Mouse (Mus musculus): ENCODE results near the gene Ece2. TPM values are rescaled to one million over a fixed set of nuclear protein-coding genes. Genes with fewer than 3 reads are reported as not detected.

Ece2 gene
- total RNA-seq (2023) = not detected

GRCm38 (mm10) chr16:20629731-20630634 is at the start of gene Ece2:
Gene Ece2, plus strand, starts transcription at chr16:20629828.

DNA sequence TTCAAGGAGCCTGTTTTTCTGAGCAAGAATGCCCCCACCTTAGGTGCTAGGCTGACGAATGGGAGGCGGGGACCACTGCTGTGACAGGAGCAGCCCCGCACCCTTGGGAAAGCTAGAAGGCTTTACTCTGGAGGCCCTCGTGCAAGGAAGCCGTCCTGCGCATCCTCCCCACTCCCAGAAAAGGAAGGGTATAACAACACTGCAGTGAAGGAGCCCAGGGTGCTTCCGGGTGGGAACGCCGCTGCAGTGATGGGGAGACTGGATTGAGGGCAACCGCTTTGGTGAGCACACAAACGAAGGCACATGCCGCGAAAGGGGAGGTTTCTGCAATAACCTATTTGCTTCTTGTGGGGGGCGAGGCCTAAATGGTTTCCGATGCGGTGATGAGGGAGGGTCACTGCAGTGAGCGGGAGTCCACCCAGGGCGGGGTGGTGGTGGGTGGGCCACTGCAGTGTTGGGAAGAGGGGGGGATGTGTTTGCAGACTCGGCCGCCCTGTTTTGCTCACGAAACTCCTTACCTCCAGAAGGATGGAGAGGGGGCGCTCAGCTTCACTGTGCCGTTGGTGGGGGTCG is 40.2 kb upstream of the Ece2 start, which contains the start of gene Vwa5b2:
Gene Vwa5b2, plus strand, starts transcription at position 106 of the 573 bp plus-strand sequence.

GRCm38 (mm10) chr16:20611357-20612227 is 18.0 kb upstream of the Ece2 start, which contains the start of the genes Eef1akmt4, Gm49333 and Alg3:
Gene Eef1akmt4, plus strand, starts transcription at chr16:20611593.
Gene Gm49333, plus strand, starts transcription at chr16:20611610.
Gene Alg3, minus strand, starts transcription at chr16:20611735.

GRCm38 (mm10) chr16:20621191-20621990 is 8.2 kb upstream of the Ece2 start, which contains the start of gene Camk2n2:
Gene Camk2n2, minus strand, starts transcription at chr16:20621287.

GRCm38 (mm10) chr16:20651076-20651946 is 21.7 kb downstream of the Ece2 start, which contains the start of gene Psmd2:
Gene Psmd2, plus strand, starts transcription at chr16:20651652.

GRCm38 (mm10) chr16:20668013-20668412 is 38.4 kb downstream of the Ece2 start, which contains the start of gene Eif4g1:
Gene Eif4g1, plus strand, starts transcription at chr16:20668313.

DNA sequence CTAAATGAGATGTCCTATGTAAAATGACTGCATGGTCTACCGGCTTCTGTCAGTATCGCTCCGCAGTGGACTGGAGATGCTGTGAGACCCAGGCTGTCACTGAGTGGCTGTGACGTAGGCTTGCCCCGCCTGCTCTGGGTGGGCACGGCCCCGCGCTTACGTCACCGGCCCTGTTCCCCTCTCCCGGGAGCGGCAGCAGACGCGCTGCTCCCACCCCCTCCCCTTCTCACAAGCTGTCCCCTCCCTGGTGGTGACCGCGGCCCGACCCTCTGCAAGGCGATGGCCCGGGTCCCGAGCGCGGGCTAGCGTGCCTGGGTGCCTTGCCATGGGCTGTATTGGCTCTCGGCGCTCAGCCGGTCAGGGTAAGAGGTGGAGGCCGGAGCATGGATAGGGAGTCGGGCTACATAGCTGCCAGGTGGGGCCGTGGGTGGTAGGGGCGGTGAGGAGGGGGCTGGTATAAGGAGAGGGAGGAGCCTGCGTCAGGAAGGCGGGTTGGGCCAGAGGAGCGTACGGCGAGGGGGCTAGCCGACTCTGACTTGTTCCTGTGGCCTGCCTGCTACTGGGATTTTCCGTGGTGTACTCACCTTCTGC is 63.6 kb downstream of the Ece2 start, which contains the start of gene Fam131a:
Gene Fam131a, plus strand, starts transcription at position 131 of the 591 bp plus-strand sequence.

Other genes starting within 250 kb of the Ece2 start
- gene Abcc5, start 203.4 kb upstream of the Ece2 start, total RNA-seq (2023) = 10 to 100 TPM; 77.4 to 94.6 TPM
- gene Eif2b5, start 131.0 kb upstream of the Ece2 start, total RNA-seq (2023) = 10 to 100 TPM; 18.3 to 27.1 TPM
- 10 to 100 TPM; 26.6 to 29.9 TPM for gene Dvl3, start 112.8 kb upstream of the Ece2 start, total RNA-seq (2023)
- gene Ap2m1, start 94.3 kb upstream of the Ece2 start, total RNA-seq (2023) = 100 to 1,000 TPM; 193 to 201 TPM
- 10 to 100 TPM; 41.3 to 50.8 TPM for gene Abcf3, start 81.3 kb upstream of the Ece2 start, total RNA-seq (2023)
- under 1 TPM in 1 of 2 experiments, not detected in 1; 0.22 TPM for gene Vwa5b2, start 40.4 kb upstream of the Ece2 start, total RNA-seq (2023)
- 1 to 10 TPM; 2.8 to 2.9 TPM for gene Eef1akmt4, start 18.2 kb upstream of the Ece2 start, total RNA-seq (2023)
- gene Gm49333, start 18.2 kb upstream of the Ece2 start, total RNA-seq (2023) = not detected
- 1 to 10 TPM; 4.9 to 5.4 TPM for gene Alg3, start 18.1 kb upstream of the Ece2 start, total RNA-seq (2023)
- gene Camk2n2, start 8.5 kb upstream of the Ece2 start, total RNA-seq (2023) = under 1 TPM; 0.64 to 0.68 TPM
- 100 to 1,000 TPM in 1 of 2 experiments, 10 to 100 TPM in 1; 94.0 to 105 TPM for gene Psmd2, start 21.8 kb downstream of the Ece2 start, total RNA-seq (2023)
- 100 to 1,000 TPM; 159 to 168 TPM for gene Eif4g1, start 38.5 kb downstream of the Ece2 start, total RNA-seq (2023)
- 1 to 10 TPM; 1.0 to 1.2 TPM for gene Fam131a, start 63.4 kb downstream of the Ece2 start, total RNA-seq (2023)
- 1 to 10 TPM; 9.0 to 9.9 TPM for gene Polr2h, start 87.8 kb downstream of the Ece2 start, total RNA-seq (2023)
- gene Clcn2, start 87.9 kb downstream of the Ece2 start, total RNA-seq (2023) = 1 to 10 TPM; 1.5 to 3.5 TPM
- not detected for gene Chrd, start 103.3 kb downstream of the Ece2 start, total RNA-seq (2023)
- gene Thpo, start 104.7 kb downstream of the Ece2 start, total RNA-seq (2023) = not detected

Data from neutrophil, adult 59 days (primary cell).